Mouse (Mus musculus): ENCODE results near the gene D6Ertd527e. TPM values are rescaled to one million over a fixed set of nuclear protein-coding genes. Genes with fewer than 3 reads are reported as not detected.

Gene D6Ertd527e
- total RNA-seq, 2 experiments from 2014 or later: not detected

DNA sequence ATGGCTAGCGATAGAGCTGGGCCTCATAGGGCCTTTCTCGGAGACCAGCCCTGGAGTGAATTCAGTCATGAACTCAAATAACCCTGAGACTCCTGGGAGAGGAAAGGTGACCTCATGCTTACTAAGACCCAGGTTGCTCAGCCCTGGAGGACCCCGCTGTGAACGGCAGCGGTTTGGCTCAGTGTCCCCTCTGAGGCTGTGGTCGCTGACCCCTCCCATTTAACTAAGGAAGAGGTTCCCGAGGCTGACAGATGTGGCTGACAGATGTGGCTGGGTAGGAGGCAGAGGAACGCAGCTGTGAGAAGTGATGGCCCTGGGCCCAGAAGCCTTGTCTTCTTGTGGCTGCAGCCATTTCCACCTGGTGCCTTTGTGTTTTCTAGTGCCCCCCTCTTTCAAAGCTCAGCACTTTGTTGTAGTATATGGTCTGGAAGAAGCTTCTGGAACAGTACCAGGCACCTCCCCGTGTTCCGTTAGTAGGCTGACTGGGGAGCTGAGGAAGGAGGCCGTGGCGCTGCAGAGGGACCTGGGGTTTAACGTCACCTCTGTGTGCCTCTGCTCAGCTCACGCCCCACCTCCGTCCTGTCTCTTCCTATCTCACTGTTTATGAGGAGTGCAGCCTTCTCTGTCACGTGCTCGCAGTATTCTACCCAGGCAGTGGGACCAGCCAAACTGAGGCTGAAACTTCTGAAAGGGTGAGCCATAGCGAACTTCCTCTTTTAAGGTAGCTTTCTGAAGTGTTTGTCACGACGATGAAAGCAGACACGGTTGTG lies 48.1 kb downstream of the D6Ertd527e start:
- DNase-seq: peak; percentile 51

DNA sequence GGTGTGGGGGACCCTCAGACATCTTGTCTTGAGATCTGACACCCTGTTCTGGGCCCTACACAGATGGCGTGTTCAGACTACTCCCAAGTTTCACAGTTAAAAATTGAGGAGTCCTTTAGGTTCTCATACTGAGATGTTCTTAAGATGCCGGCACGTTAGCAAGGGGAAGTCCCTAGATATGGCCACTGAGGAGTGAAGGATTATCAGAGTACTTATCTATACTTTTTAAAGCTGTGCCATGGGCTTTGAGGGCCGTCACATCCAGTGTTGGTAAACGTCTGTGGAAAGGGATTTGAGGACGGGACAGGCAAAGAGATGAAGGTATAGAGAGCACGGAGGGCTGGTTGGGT lies 48.7 kb downstream of the D6Ertd527e start:
- DNase-seq: no peak

DNA sequence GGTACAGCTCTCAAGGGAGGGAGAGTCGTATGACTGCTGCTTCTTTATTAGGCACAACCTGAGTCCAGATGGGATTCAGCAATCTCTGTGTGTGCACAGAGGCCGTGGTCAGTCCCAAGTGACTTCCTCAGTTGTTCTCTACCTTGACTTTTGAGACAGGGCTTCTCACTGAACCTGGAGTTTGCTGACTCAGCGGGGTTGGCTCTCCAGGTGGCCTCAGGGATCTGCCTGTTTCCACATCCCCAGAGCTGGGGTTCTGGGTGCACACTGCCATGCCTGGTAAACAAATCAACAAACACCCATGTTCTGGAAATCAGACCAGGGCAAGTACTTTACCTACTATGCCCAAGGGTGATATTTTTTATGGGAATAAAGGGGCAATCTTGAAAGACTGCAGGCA lies 49.3 kb downstream of the D6Ertd527e start:
- DNase-seq: no peak

DNA sequence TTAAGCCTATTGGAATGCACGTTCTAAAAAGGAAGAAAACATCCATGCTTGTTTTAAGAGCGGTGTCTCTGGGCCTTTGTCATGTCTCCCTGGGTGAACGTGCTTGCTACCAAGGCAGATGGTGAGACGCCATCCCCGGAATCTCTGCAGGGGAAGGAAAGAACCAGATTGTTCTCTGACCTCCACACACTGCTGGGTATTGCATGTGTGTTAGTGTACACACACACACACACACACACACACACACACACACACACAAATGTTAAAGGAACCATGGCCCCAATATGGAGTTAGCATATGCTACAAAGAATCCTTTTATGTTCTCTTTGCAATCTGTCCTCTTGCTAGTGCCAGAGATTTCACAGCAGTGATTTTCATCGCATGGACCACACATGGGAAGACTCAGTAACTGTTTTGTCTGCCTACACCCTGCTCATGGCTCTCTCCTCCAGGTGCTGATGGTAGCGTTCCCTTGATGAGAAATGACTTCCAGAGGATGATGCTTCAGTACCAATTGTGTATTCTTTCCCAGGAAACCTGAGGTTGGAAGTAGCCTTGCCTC lies 53.6 kb downstream of the D6Ertd527e start:
- no peak for DNase-seq

DNA sequence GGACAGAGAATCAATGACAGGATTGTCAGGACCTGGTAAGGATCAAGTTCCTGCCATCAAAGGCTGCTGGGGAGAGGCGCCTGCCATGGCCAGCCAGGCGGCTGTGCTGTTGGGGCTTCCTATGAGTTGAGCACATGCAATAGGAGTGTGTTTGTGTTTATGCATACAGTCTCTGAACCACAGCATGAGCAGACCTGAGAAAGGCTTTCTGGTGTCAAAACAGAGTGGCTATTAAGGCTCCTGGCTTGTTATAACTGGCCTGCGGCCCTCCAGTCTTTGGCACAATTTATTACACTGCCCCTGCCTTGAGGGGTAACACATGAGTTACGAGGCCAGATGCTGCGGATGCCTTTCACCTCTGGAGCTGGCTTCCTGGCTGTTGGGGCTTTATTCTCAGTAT lies 55.6 kb downstream of the D6Ertd527e start:
- no peak for DNase-seq

DNA sequence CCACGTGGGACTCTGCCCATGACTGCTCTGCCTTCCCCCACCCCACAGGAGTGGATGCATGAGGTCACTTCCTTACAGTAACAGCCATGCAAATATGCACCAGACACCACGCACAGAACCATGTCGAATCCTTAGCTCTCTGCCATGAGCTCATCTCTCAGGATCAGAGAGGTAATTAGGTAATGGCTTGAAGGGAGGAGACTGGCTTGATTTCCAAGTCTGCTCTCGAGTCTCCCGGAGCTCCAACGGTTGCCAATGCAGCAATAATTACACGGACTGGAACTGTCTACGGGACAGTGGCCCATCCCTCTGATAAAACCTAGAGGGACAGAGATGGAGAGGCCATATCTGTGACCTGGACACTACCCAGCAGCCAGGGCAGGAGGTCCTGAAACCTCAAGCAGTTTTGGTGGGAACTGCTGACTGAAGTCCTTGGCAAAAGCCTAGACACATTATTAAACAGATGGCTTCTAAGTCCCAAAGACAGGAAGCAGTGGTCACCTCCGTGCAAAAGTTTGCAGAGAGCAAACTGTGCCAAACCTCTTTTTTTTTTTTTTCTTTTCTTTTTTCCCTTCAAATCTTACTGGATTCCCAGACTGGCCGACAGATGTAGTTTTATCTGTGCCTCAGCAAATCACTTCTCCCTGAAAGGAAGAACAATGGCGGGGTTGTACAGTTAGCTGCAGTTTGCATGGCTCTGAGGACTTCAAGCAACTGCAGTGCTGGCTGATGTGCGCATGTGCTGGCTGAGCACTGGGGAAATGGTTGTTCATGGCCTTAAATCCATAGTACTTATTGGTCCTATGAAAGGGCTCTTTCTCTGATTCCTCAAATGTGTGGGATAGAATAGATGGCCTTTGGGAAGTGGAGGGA lies 57.1 kb downstream of the D6Ertd527e start:
- peak; percentile 40 for DNase-seq

Other genes starting within 250 kb of the D6Ertd527e start
- gene Nfu1, start 95.5 kb upstream of the D6Ertd527e start, total RNA-seq (2021): 10 to 100 TPM; 73.1 to 79.3 TPM
- 10 to 100 TPM; 21.6 to 22.9 TPM for gene Gfpt1, start 61.9 kb upstream of the D6Ertd527e start, total RNA-seq (2021)
- gene Antxr1, start 231.1 kb downstream of the D6Ertd527e start, total RNA-seq (2021): 10 to 100 TPM; 32.9 to 34.0 TPM
- gene Gkn1, start 246.2 kb downstream of the D6Ertd527e start, total RNA-seq (2021): under 1 TPM in 1 of 2 experiments, not detected in 1; 0.21 TPM

Measured in heart, postnatal 4 days (tissue).